Mouse (Mus musculus) midbrain, embryonic 12.5 days (tissue): ENCODE measurements around the gene AI597479. TPM values are rescaled to one million over a fixed set of nuclear protein-coding genes. Genes with fewer than 3 reads are reported as not detected.

Experiments
- ATAC-seq: fragments of 200-750 bp; cut with Nextera tagmentation; 2 replicates; pipeline ENCODE4 v1.8.0; 2017; ENCODE audit warnings: low read depth, moderate TSS enrichment, moderate library complexity; ENCODE audit not compliant: low FRiP score
- H3K27ac ChIP-seq: fragments of 300-500 bp; sonication (generic); replicated peaks from 2 replicates; pipeline ENCODE4 v1.5.1; 2016; ENCODE audit warnings: mild to moderate bottlenecking
- H3K27me3 ChIP-seq: fragments of 300-500 bp; sonication (generic); 2 replicates; pipeline ENCODE4 v1.6.1; 2016; ENCODE audit warnings: mild to moderate bottlenecking
- H3K36me3 ChIP-seq: fragments of 300-500 bp; sonication (generic); 2 replicates; pipeline ENCODE4 v1.6.1; 2016
- H3K4me1 ChIP-seq: fragments of 300-500 bp; sonication (generic); 2 replicates; pipeline ENCODE4 v1.6.1; 2016
- H3K4me2 ChIP-seq: fragments of 300-500 bp; sonication (generic); replicated peaks from 2 replicates; pipeline ENCODE4 v1.6.1; 2016; ENCODE audit warnings: mild to moderate bottlenecking, moderate library complexity
- H3K4me3 ChIP-seq: fragments of 300-500 bp; sonication (generic); 2 replicates; pipeline ENCODE4 v1.5.1; 2016; ENCODE audit warnings: mild to moderate bottlenecking
- H3K9ac ChIP-seq: fragments of 300-500 bp; sonication (generic); replicated peaks from 2 replicates; pipeline ENCODE4 v1.6.1; 2016; ENCODE audit warnings: mild to moderate bottlenecking, moderate library complexity
- H3K9me3 ChIP-seq: fragments of 300-500 bp; sonication (generic); 2 replicates; pipeline ENCODE4 v1.6.1; 2016; ENCODE audit warnings: mild to moderate bottlenecking
- WGBS: fragments of 180-500 bp; shearing (Covaris S2); methylation state at CpG from one replicate; pipeline ENCODE4 v1.1.7; 2016; 5-methylcytosine and 5-hydroxymethylcytosine counted together
- polyA plus RNA-seq: library from polyadenylated mRNA; unstranded; fragments of >200 nt; fragmentation: Nextera tagmentation; extraction: Ambion mirVana; gene quantifications from 2 replicates; pipeline ENCODE4 v1.2.1, GENCODE M21; 2016

Gene AI597479
- polyA plus RNA-seq, 1 experiment from 2014 or later = 43.0 TPM

DNA sequence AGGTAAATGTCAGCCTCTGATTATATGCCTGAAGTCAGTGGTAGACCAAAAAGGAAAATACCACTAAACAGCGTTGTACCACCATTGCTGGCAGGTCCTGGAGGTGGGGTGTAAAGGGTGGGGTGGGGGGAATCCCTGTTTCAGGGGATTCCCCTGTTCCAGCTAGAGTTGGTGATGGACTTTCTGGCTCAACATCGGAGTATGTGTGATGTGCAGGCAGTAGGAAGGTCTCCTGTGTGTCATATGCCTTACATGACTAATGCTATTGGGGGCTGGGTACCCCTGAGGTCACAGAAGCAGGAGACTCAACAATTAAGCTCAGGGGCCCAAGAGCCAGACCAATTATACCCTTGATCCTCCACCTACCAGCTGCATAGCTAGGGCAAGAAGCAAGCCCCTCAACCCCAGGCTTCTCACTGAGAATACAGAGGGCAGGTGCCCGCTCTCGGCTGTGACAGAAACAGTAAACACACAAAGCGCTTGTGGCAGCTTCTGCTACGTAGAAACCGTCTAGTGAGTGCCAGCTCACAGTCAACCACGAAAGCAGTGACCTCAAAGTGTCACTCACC, 45.9 kb downstream of the AI597479 start:
- WGBS = 90% methylated on average over 8 of the region's 8 CpGs
- ATAC-seq = no peak

DNA sequence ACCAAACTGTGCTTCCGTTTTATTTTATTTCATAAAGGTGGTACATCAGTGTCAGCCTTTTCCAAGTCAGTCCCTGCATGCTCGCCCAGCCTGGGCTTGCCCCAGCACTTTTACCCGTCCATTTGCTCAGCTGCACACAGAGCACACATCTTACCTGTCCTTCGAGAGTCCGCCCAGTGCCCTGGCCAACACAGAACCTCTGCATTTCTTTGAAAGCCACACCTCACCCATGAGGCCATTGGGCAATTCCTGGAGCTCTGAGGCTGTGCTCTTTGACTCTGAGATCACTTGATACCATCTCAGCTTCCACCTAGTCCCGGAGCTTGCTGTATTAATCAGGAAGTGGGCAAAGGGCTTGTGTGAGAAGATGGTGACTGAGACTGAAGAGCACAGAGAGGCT, 46.9 kb downstream of the AI597479 start:
- H3K9ac ChIP-seq = no peak overlapping the region
- H3K4me2 ChIP-seq = no peak overlapping the region
- 90% methylated on average over 6 of the region's 6 CpGs for WGBS

More for the DNA sequence above, 45.9 kb downstream of the AI597479 start:
- no peaks in the 10 kb centered on the region for H3K36me3 ChIP-seq
- H3K27ac ChIP-seq = no peak overlapping the region
- no peaks in the 10 kb centered on the region for H3K4me1 ChIP-seq
- H3K9me3 ChIP-seq = no peaks in the 10 kb centered on the region
- no peak overlapping the region for H3K4me2 ChIP-seq
- H3K4me3 ChIP-seq = no peak overlapping the region
- no peak overlapping the region for H3K9ac ChIP-seq
- H3K27me3 ChIP-seq = no peaks in the 10 kb centered on the region

GRCm38 (mm10) chr1:43147474-43147873, 49.0 kb downstream of the AI597479 start:
- Histone ChIP-seq H3K27me3 (no peaks in the 10 kb centered on the region), H3K4me1 (no peaks in the 10 kb centered on the region), H3K4me2 (no peak overlapping the region), H3K9ac (no peak overlapping the region), H3K4me3 (no peak overlapping the region), H3K36me3 (no peaks in the 10 kb centered on the region), H3K27ac (no peak overlapping the region), H3K9me3 (no peaks in the 10 kb centered on the region)
- WGBS = 77% methylated on average over 2 of the region's 2 CpGs
- no peak for ATAC-seq

More for the DNA sequence above, 46.9 kb downstream of the AI597479 start:
- Histone ChIP-seq H3K27me3 (no peaks in the 10 kb centered on the region), H3K9me3 (no peaks in the 10 kb centered on the region), H3K4me1 (no peaks in the 10 kb centered on the region), H3K36me3 (no peaks in the 10 kb centered on the region), H3K27ac (no peak overlapping the region), H3K4me3 (no peak overlapping the region)
- ATAC-seq = no peak

DNA sequence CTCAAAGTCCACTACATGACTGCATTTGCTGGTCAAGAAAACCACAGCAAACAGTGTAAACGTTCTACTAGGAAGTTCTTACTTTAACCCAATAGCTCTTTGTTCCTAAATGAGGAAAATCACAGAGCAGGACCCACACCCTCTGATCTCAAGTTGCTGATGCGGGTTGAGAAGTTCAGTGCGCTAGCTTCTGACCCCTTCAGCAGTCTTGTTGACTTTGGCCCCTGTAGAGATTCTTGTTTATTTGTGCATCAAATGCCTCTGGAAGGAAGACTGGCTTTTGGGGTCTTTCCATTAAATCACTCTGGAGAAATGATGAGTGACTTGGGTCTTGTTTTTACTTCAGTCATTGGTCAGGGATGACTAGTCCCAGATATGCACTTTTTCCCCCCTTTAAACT, 51.7 kb downstream of the AI597479 start:
- H3K27me3 ChIP-seq = no peaks in the 10 kb centered on the region
- no peaks in the 10 kb centered on the region for H3K9me3 ChIP-seq
- H3K36me3 ChIP-seq = no peaks in the 10 kb centered on the region
- H3K9ac ChIP-seq = no peak overlapping the region
- 71% methylated on average over 3 of the region's 3 CpGs for WGBS
- no peak overlapping the region for H3K4me3 ChIP-seq
- no peak overlapping the region for H3K4me2 ChIP-seq
- no peak for ATAC-seq
- no peaks in the 10 kb centered on the region for H3K4me1 ChIP-seq
- H3K27ac ChIP-seq = no peak overlapping the region

DNA sequence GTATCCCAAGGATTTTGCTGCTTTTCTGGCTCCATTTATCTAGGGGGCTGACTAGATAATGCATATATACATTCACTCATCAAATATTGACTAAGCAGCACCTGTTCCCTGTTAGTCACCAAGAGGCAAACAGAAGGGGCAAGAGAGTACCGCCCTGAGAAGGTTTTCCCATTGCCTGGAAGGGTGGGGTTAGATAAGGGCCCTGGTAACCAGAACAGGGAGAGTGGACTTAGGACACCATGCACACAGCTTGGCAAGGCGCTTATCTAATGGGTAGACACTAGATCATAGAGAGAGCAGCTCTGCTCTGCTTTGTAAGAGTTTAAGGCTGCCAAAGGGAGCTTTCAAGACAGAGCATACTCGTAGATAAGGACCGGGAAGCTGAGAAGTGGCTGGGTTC, 54.1 kb downstream of the AI597479 start:
- no peak for ATAC-seq
- no peaks in the 10 kb centered on the region for H3K27me3 ChIP-seq
- H3K4me2 ChIP-seq = no peak overlapping the region
- WGBS = 89% methylated on average over 4 of the region's 4 CpGs
- no peak overlapping the region for H3K27ac ChIP-seq
- no peaks in the 10 kb centered on the region for H3K9me3 ChIP-seq
- no peak overlapping the region for H3K4me3 ChIP-seq
- no peaks in the 10 kb centered on the region for H3K4me1 ChIP-seq
- H3K9ac ChIP-seq = no peak overlapping the region
- H3K36me3 ChIP-seq = no peaks in the 10 kb centered on the region

DNA sequence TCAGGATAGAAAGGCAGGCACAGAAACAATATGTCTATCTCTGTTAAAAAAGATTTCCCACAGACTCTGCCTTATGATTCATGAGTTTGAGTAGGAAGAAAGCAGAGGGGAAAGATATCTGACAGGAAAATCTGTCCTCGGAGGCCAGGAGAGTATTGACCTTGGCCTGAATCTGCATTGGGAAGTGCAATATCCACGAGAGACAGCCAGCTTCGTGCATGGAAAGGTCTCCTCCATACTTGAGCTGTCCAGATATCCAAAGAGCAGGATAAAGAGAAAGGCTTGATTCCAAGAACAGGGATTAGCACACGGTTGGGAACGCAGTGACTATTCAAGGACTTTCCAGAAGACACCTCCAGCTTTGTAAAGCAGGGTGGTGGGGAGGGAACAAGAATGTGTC, 55.0 kb downstream of the AI597479 start:
- H3K4me2 ChIP-seq = no peak overlapping the region
- WGBS = 77% methylated on average over 5 of the region's 5 CpGs
- H3K4me3 ChIP-seq = no peak overlapping the region

DNA sequence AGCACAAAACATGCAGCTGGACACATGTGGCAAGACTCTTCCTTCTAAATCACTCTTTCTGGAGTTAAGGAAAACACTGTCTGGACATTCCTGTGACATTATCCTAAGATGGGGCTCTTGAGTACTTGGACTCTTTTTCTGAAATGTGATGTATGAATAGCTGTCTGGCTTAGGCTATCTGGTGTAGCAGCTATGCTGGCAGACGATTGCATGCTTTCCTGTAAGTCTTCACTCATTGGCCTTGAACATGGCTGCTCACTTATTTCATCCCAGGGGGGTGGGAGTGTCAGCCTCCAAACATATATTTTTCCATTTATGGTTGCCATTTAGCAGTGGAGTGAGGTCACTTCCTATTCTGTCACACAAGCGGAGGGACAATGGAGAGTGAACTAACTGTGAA, 56.0 kb downstream of the AI597479 start:
- Histone ChIP-seq H3K9ac (no peak overlapping the region), H3K9me3 (no peaks in the 10 kb centered on the region), H3K36me3 (no peaks in the 10 kb centered on the region), H3K4me3 (no peak overlapping the region), H3K4me2 (no peak overlapping the region), H3K27ac (no peak overlapping the region), H3K27me3 (no peaks in the 10 kb centered on the region), H3K4me1 (no peaks in the 10 kb centered on the region)
- 87% methylated on average over 2 of the region's 2 CpGs for WGBS
- no peak for ATAC-seq

More for the DNA sequence above, 55.0 kb downstream of the AI597479 start:
- Histone ChIP-seq H3K9ac (no peak overlapping the region), H3K27ac (no peak overlapping the region), H3K9me3 (no peaks in the 10 kb centered on the region), H3K27me3 (no peaks in the 10 kb centered on the region), H3K36me3 (no peaks in the 10 kb centered on the region), H3K4me1 (no peaks in the 10 kb centered on the region)
- ATAC-seq = no peak

GRCm38 (mm10) chr1:43157907-43158306, 59.4 kb downstream of the AI597479 start:
- H3K9ac ChIP-seq = no peak overlapping the region
- H3K4me2 ChIP-seq = no peak overlapping the region
- peaks cover 9% of the 10 kb centered on the region for H3K27me3 ChIP-seq
- H3K36me3 ChIP-seq = no peaks in the 10 kb centered on the region
- no peak for ATAC-seq
- H3K4me3 ChIP-seq = no peak overlapping the region
- no peaks in the 10 kb centered on the region for H3K4me1 ChIP-seq
- no peaks in the 10 kb centered on the region for H3K9me3 ChIP-seq
- 81% methylated on average over 2 of the region's 2 CpGs for WGBS
- H3K27ac ChIP-seq = no peak overlapping the region

DNA sequence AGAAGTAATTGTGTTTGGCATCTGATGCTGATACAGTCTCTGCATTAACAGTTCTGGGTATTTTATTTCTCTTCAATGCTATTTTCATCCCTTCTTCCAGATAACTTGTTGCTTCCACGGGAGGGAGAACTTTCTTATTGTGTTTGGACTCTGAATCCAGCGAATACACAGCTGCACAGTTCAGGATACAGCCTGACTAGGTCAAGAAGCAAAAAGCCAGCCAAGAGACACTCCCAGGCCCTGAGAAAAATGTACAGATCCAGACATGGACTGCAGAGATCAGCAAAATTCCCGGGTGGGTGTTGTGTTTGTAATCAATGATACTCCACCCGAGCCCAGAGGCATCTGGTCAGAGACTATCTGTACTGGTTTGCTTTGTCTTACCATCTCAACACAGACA, 60.9 kb downstream of the AI597479 start:
- Histone ChIP-seq H3K4me3 (no peak overlapping the region), H3K36me3 (no peaks in the 10 kb centered on the region), H3K4me1 (no peaks in the 10 kb centered on the region), H3K27ac (no peak overlapping the region), H3K9me3 (no peaks in the 10 kb centered on the region), H3K4me2 (no peak overlapping the region), H3K27me3 (peaks cover 9% of the 10 kb centered on the region), H3K9ac (no peak overlapping the region)
- 67% methylated on average over 4 of the region's 4 CpGs for WGBS
- no peak for ATAC-seq

DNA sequence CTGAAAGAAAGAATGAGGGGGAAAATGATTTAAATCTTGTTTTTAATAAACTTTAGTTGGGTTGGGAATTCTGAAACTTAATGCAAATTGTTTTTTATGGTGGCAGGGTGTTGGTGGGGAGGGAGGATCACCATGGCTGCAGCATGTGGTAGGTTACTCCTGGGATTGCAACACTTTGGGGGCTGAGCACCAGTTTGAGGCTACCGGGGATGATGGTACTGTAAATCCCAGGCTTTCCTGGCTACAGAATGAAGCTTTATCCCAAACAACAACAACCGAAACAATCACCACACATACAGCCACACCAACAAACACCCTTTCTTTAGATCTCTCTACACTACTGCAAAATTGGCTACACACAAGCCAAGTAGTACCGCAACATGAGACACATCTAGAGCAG, 63.9 kb downstream of the AI597479 start:
- H3K4me3 ChIP-seq = no peak overlapping the region
- H3K27ac ChIP-seq = no peak overlapping the region
- no peaks in the 10 kb centered on the region for H3K4me1 ChIP-seq
- H3K27me3 ChIP-seq = peaks cover 9% of the 10 kb centered on the region
- no peak for ATAC-seq
- H3K9ac ChIP-seq = no peak overlapping the region
- H3K9me3 ChIP-seq = no peaks in the 10 kb centered on the region
- no peaks in the 10 kb centered on the region for H3K36me3 ChIP-seq
- 85% methylated on average over 3 of the region's 3 CpGs for WGBS
- H3K4me2 ChIP-seq = no peak overlapping the region; the same call in 1 of the 2 replicates

DNA sequence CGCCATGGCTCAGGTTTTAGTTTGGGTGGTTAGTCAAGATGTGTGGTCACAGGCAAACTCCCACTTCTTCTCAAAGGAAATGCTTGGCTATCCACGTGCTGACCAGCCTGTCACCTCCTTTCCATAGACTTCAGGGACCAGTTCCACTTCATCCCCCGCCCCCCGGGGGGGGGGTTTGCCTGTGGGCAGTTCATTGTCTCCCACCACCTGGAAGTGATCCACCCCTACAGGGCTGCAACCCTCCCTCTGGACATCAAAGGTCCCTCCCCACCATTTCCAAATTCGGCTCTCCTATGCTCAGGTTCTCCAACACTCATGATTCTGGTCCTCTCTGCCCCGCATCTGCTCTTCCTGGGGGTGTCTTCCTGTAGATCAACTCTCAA, 64.6 kb downstream of the AI597479 start:
- Histone ChIP-seq H3K4me3 (peak overlapping the region; percentile 55), H3K36me3 (no peaks in the 10 kb centered on the region), H3K4me2 (peak overlapping the region; percentile 84), H3K9ac (peak overlapping the region; percentile 66), H3K4me1 (no peaks in the 10 kb centered on the region), H3K27ac (no peak overlapping the region), H3K27me3 (peaks cover 9% of the 10 kb centered on the region), H3K9me3 (no peaks in the 10 kb centered on the region)
- peak; percentile 10 for ATAC-seq
- WGBS = 4% methylated on average over 6 of the region's 6 CpGs

GRCm38 (mm10) chr1:43163467-43164418, 65.2 kb downstream of the AI597479 start:
- peaks cover 9% of the 10 kb centered on the region for H3K27me3 ChIP-seq
- H3K9me3 ChIP-seq = no peaks in the 10 kb centered on the region
- peak overlapping the region; percentile 84 for H3K4me2 ChIP-seq
- peak overlapping the region; percentile 55 for H3K4me3 ChIP-seq
- peak overlapping the region; percentile 39 for H3K27ac ChIP-seq
- 5% methylated on average over 61 of the region's 61 CpGs for WGBS
- H3K9ac ChIP-seq = peak overlapping the region; percentile 66
- no peaks in the 10 kb centered on the region for H3K36me3 ChIP-seq
- ATAC-seq = peak; percentile 92
- H3K4me1 ChIP-seq = no peaks in the 10 kb centered on the region
